Mouse (Mus musculus): ENCODE data around the gene Phactr1. TPM values are rescaled to one million over a fixed set of nuclear protein-coding genes. Genes with fewer than 3 reads are reported as not detected.

Phactr1 gene
- polyA plus RNA-seq, 1 experiment from 2014 or later = 0.08 TPM

DNA sequence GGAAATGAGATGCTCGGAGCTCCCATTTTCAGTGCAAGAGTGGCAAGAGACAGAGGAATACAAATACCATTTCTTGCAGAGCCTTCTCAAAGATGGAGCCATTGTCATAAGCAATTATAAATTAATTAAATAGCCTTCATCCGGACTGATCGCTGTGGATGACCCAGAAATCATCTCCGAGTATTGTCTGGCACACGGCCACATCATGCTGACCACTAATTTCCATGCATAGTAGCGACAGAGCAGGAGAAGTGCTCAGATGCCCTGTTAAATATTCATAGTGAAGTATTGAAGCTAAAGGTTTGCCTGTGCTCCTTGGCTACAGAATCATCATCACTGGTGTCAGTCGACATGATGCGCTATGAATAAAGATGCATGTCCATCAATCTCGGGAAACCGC, 213.6 kb downstream of the Phactr1 start:
- in situ Hi-C loops (cut with MboI; ENCODE audit: low pct_unique_long_range_greater_than_20kb) = no loop called here
- DNase-seq (ENCODE audit: low read depth, low spot score) = no peak
- POLR2A ChIA-PET = no interaction called here
- H3K27me3 ChIP-seq = peaks cover 8% of the 10 kb centered on the region
- no peak for TF ChIP-seq CTCF (IDR thresholded peaks at IDR 0.05)
- CTCF ChIA-PET = interaction anchor here (0.6 kb wide), 1 partner anchor 11 kb away, joined by 3 read pairs; no protein-coding TSS in a partner anchor
- no peak for ATAC-seq

GRCm38 (mm10) chr13:42894598-42894997, 214.2 kb downstream of the Phactr1 start:
- TF ChIP-seq CTCF (IDR thresholded peaks at IDR 0.05) = no peak
- in situ Hi-C loops (cut with MboI; ENCODE audit: low pct_unique_long_range_greater_than_20kb) = no loop called here
- DNase-seq (ENCODE audit: low read depth, low spot score) (no peak), ATAC-seq (no peak)
- POLR2A ChIA-PET = no interaction called here
- CTCF ChIA-PET = no interaction called here
- H3K27me3 ChIP-seq = peaks cover 8% of the 10 kb centered on the region

GRCm38 (mm10) chr13:42895980-42896379, 215.6 kb downstream of the Phactr1 start:
- POLR2A ChIA-PET = interaction anchor here (0.7 to 1.5 kb wide), 2 partner anchors 9 to 21 kb away, joined by 3 to 5 read pairs; no protein-coding TSS in a partner anchor
- CTCF ChIA-PET = interaction anchor here (1.4 kb wide), 1 partner anchor 14 kb away, joined by 3 read pairs; no protein-coding TSS in a partner anchor
- ATAC-seq (no peak), DNase-seq (ENCODE audit: low read depth, low spot score) (no peak)
- TF ChIP-seq CTCF (IDR thresholded peaks at IDR 0.05) = no peak
- peaks cover 9% of the 10 kb centered on the region for H3K27me3 ChIP-seq
- in situ Hi-C loops (cut with MboI; ENCODE audit: low pct_unique_long_range_greater_than_20kb) = no loop called here

- ATAC-seq (no peak), DNase-seq (ENCODE audit: low read depth, low spot score) (no peak)
- CTCF ChIA-PET = interaction anchor here (1.0 kb wide), 1 partner anchor 11 kb away, joined by 4 read pairs; no protein-coding TSS in a partner anchor
- POLR2A ChIA-PET = no interaction called here
- in situ Hi-C loops (cut with MboI; ENCODE audit: low pct_unique_long_range_greater_than_20kb) = no loop called here
- no peak for TF ChIP-seq CTCF (IDR thresholded peaks at IDR 0.05)
- H3K27me3 ChIP-seq = peaks cover 12% of the 10 kb centered on the region
These were observed 219.2 kb downstream of the Phactr1 start for GRCm38 (mm10) chr13:42899611-42900010.

DNA sequence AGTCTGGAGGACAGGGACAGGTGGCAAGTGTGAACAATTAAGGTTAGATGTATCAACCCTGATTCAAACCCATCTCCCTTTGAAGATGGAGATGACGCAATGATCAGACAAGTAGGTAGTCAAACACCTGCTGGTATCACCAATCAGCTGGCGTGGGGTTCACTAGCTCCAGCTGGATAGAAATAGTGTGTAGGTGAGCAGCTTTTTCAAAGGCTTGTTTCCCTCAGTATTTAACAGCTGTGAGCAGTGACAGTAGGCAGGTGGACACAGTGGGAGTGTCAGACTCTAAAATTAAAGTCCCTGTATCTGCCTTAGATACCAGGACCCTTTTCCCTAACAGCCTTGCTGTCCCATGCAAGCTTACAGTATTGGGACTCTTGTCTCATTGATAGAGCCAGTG, 221.4 kb downstream of the Phactr1 start:
- no peak for DNase-seq (ENCODE audit: low read depth, low spot score)
- no peak for ATAC-seq
- in situ Hi-C loops (cut with MboI; ENCODE audit: low pct_unique_long_range_greater_than_20kb) = no loop called here
- ChIA-PET CTCF (no interaction called here), POLR2A (no interaction called here)
- peaks cover 12% of the 10 kb centered on the region for H3K27me3 ChIP-seq
- TF ChIP-seq CTCF (IDR thresholded peaks at IDR 0.05) = no peak

DNA sequence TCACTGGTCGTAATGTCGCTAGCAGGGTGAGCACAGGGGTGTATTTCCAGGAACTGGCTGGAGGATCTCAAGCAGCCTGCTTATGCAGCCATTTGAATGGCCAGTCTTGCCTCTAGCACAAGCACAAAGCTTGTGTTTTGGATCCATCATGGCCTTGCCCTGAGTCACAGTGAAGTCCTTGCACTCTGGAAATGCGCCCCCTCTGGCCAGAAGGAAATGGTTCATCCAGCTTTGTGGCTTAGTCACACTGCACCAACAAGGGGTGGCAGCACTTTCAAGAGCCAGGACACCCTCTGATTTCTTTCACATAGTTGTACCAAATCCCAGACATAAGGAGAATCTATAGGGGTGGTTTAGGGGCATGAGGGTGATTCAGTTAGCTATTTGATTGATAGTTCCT, 222.4 kb downstream of the Phactr1 start:
- in situ Hi-C loops (cut with MboI; ENCODE audit: low pct_unique_long_range_greater_than_20kb) = no loop called here
- no peak for DNase-seq (ENCODE audit: low read depth, low spot score)
- peaks cover 9% of the 10 kb centered on the region for H3K27me3 ChIP-seq
- TF ChIP-seq CTCF (IDR thresholded peaks at IDR 0.05) = peak; percentile 32
- ChIA-PET CTCF (no interaction called here), POLR2A (no interaction called here)
- no peak for ATAC-seq

DNA sequence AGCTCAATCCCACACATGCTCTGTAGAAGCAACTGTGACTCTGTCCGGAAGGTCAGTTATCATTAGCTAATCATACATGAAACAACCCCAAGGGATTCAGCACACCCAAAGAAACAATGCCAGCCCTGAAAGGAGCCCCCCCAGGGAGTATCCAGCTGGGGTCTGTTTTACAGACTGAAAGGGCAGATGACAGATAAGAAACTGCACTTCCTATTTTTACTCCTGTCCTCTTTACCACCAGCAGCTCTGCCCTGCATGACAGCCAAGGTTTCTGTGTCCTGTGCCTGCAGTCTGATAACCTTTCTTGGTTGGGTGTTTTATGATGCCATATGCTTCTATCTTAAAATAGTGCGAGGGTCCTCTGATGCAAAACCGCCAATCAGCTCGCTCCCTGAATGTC, 225.4 kb downstream of the Phactr1 start:
- POLR2A ChIA-PET = no interaction called here
- in situ Hi-C loops (cut with MboI; ENCODE audit: low pct_unique_long_range_greater_than_20kb) = no loop called here

GRCm38 (mm10) chr13:42906990-42907389, 226.6 kb downstream of the Phactr1 start:
- in situ Hi-C loops (cut with MboI; ENCODE audit: low pct_unique_long_range_greater_than_20kb) = no loop called here
- ATAC-seq = no peak
- no peaks in the 10 kb centered on the region for H3K27me3 ChIP-seq
- no peak for TF ChIP-seq CTCF (IDR thresholded peaks at IDR 0.05)
- ChIA-PET CTCF (no interaction called here), POLR2A (no interaction called here)
- no peak for DNase-seq (ENCODE audit: low read depth, low spot score)

More for the DNA sequence above, 225.4 kb downstream of the Phactr1 start:
- CTCF ChIA-PET = interaction anchor here (1.0 kb wide), 1 partner anchor 9 kb away, joined by 4 read pairs; no protein-coding TSS in a partner anchor
- DNase-seq (ENCODE audit: low read depth, low spot score) = no peak
- no peak for TF ChIP-seq CTCF (IDR thresholded peaks at IDR 0.05)
- H3K27me3 ChIP-seq = peaks cover 3% of the 10 kb centered on the region
- ATAC-seq = no peak

DNA sequence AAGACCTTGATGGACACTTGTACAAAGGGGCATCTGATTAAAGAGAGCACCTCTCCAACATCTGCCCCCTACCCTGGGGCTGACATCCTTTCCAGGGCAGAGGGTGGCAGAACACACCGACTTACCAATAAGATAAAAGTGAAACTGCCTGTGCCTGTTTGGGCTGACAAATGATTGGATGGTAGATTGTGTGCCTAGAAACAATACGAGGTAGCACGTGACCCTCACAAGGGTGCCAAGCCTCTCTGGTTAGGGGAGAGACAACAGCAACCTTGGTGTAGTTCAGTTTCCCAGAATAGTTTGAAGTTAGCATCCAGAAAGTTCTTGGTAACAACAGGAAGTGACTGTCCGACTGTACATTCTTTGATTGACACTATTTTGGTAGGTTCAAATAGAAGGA, 234.7 kb downstream of the Phactr1 start:
- POLR2A ChIA-PET = no interaction called here
- peaks cover 7% of the 10 kb centered on the region for H3K27me3 ChIP-seq
- in situ Hi-C loops (cut with MboI; ENCODE audit: low pct_unique_long_range_greater_than_20kb) = no loop called here
- ATAC-seq (no peak), DNase-seq (ENCODE audit: low read depth, low spot score) (no peak)
- CTCF ChIA-PET = no interaction called here
- TF ChIP-seq CTCF (IDR thresholded peaks at IDR 0.05) = no peak

DNA sequence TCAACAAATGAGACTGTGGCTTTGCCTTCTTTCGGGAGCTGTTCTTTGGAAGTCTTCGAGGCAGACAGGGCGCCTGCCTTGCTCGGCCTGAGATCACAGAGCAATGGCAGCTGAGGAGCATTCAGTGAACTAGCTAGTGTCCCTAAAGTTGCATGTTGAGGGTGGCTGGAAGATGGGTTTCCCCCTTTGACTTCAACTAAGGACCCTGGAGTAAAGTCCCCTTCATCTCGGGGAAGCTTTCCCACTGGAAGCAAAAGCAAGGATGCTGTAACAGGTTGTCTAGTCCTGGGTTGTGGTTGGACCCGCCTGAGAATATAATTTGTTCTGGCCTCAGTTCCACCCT, 235.4 kb downstream of the Phactr1 start:
- no peak for ATAC-seq
- no peak for DNase-seq (ENCODE audit: low read depth, low spot score)
- ChIA-PET CTCF (no interaction called here), POLR2A (no interaction called here)
- in situ Hi-C loops (cut with MboI; ENCODE audit: low pct_unique_long_range_greater_than_20kb) = no loop called here
- TF ChIP-seq CTCF (IDR thresholded peaks at IDR 0.05) = no peak
- H3K27me3 ChIP-seq = peaks cover 13% of the 10 kb centered on the region

DNA sequence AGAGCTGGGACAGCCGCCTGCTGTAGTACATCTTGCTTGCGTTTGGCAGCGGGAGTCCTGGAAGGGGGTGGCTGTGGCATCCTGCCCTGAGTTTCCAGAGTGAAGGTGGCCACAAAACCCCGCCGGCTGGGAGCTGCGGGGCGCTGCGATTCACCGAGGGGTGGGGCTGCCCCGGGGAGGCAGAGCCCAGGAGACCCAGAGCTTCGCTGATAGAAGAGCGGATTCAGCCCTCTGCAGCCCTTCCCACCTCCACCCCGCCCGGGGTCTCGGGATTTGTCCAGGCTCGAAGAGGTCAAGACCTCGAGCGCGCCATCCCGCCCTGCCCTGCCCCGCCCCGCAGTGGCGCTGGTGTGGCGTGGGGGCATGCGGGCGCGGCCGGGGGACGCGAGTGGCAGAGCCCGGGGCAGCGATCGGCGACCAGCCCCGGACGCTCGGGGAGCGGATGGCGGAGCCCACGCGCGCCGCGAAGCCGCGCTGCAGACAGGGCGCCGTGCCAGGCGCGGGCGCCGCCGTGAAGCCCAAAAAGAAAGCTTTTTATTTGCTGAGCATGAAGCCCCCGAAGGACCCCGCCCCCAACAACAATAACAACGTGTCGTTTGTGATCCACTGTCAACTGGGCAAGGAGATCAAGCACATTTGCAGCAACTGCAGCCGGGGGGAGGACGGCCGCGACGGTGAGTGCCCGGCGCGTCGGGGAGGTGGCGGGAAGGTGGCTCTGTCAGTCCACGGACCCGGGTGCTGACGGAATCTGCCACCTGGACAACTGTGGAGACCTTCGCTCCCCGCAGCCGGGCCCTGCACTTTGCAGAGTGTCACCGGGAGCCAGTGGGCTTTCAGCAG, 236.0 kb downstream of the Phactr1 start:
- POLR2A ChIA-PET = interaction anchor here (0.5 kb wide), 1 partner anchor 21 kb away, joined by 3 read pairs; no protein-coding TSS in a partner anchor
- H3K27me3 ChIP-seq = peaks cover 18% of the 10 kb centered on the region
- DNase-seq (ENCODE audit: low read depth, low spot score) = no peak
- in situ Hi-C loops (cut with MboI; ENCODE audit: low pct_unique_long_range_greater_than_20kb) = no loop called here
- CTCF ChIA-PET = no interaction called here
- TF ChIP-seq CTCF (IDR thresholded peaks at IDR 0.05) = no peak
- no peak for ATAC-seq

Measured in Patski (cell line).